Mouse (Mus musculus): Measurements from ENCODE around the gene Lpp.

DNA sequence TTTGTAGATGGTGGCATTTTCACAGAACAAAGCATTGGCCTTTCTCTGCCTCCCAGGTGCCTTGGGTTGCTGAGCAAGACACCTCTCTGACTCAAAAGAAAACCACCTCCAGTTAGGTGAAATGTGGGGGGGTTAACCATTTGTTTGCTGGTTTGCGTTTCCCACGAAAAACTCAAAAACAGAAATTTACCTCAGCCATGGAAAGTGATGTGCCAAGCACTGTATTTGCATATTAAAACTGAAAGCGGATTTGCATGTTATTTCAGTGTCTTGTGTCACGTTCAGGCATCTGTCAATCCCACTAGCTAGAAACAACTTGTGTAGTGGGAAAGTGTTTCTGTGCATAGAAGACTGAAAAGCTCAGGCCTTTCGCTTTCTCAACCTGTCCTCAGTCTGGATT, 443.2 kb downstream of the Lpp start:
- no peak for TF ChIP-seq CTCF (IDR thresholded peaks at IDR 0.05)
- TF ChIP-seq POLR2A (IDR thresholded peaks at IDR 0.05; ENCODE audit: insufficient read depth, low read depth, low read length), result no peak
- TF ChIP-seq EP300 (IDR thresholded peaks at IDR 0.05; ENCODE audit: insufficient read depth, low read depth, low read length), result no peak
